In the genomic region with DNA sequence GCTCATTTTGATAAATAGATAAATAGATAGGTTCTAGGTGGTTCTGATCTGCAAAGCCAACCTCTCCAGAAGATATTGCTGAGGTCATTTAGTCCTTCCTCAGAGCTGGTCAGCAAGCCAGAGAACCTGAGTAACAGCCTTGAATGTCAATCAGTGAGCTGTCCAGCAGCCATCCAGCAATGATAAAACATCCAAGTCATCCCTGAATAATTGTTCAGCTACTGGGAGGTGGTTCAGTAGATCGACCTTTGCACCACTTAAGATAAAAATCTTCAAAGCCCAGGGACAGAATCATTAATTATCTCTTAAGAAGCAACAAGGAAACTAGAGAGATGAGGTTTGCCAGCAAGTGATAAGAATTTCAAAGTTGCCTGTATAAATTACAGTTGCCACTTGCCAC, we compare ENCODE assay signal across 21 mouse cellular contexts. TPM values are rescaled to one million over a fixed set of nuclear protein-coding genes. Genes with fewer than 3 reads are reported as not detected.
"Had no signal": no experiment of that assay in that cellular context is flagged by ENCODE, and none has a peak within 500 bp of the region (broad histone marks: within the 10 kb centered on the region; RNA-seq: fewer than 3 reads in every experiment).

No protein-coding gene starts in this region.

- H3K36me3 ChIP-seq: lung, embryonic 15.5 days; midbrain, embryonic 13.5 days; midbrain, embryonic 15.5 days; neural tube, embryonic 12.5 days; stomach, embryonic 15.5 days had no signal

- H3K4me1 ChIP-seq: lung, embryonic 15.5 days; megakaryocyte, embryonic 14.5 days; midbrain, embryonic 13.5 days; midbrain, embryonic 15.5 days; neural tube, embryonic 12.5 days; stomach, embryonic 15.5 days had no signal

- H3K27ac ChIP-seq: lung, embryonic 15.5 days; macrophage; midbrain, embryonic 13.5 days; midbrain, embryonic 15.5 days; neural tube, embryonic 12.5 days; stomach, embryonic 15.5 days; stomach, postnatal 0 days had no signal

- H3K27me3 ChIP-seq: lung, embryonic 15.5 days; midbrain, embryonic 13.5 days; midbrain, embryonic 15.5 days; neural tube, embryonic 12.5 days; stomach, embryonic 15.5 days had no signal

- H3K9ac ChIP-seq: lung, embryonic 15.5 days; midbrain, embryonic 13.5 days; midbrain, embryonic 15.5 days; neural tube, embryonic 12.5 days; stomach, embryonic 15.5 days had no signal

- ATAC-seq: lung, postnatal 0 days; midbrain, embryonic 13.5 days; midbrain, embryonic 15.5 days had no signal

- DNase-seq: lung, adult 2 months; lung, postnatal 14 days; lung, postnatal 36 days; right cerebral cortex, postnatal 14 days; thymus, postnatal 14 days; thymus, postnatal 36 days had no signal

- H3K4me3 ChIP-seq: lung, embryonic 15.5 days; megakaryocyte, embryonic 14.5 days; midbrain, embryonic 13.5 days; midbrain, embryonic 15.5 days; neural tube, embryonic 12.5 days; stomach, embryonic 15.5 days had no signal

- H3K4me2 ChIP-seq: lung, embryonic 15.5 days; midbrain, embryonic 11.5 days; midbrain, embryonic 13.5 days; midbrain, embryonic 15.5 days; neural tube, embryonic 12.5 days; stomach, embryonic 15.5 days had no signal

- H3K9me3 ChIP-seq: lung, embryonic 15.5 days; midbrain, embryonic 13.5 days; midbrain, embryonic 15.5 days; neural tube, embryonic 12.5 days; stomach, embryonic 15.5 days had no signal

RNA-seq across cellular contexts. Expression of gene Ntsr2, which starts 52.8 kb away (rescaled TPM):
- total RNA-seq: megakaryocyte progenitor cell, adult 5-6 weeks; monocyte, adult 5-6 weeks; neutrophil, adult 5-6 weeks had no signal
- polyA plus RNA-seq: liver, embryonic 16.5 days; lung, embryonic 15.5 days; macrophage; midbrain, embryonic 11.5 days; stomach, postnatal 0 days; thymus, postnatal 0 days had no signal
